Mouse (Mus musculus) heart, adult 2 months (tissue): ENCODE data around the gene Kcns1.

ENCODE experiments used
- CTCF ChIP-seq: fragments of 200-600 bp; IDR thresholded peaks from 2 replicates; pipeline ENCODE4 v1.8.1; 2022; ENCODE audit warnings: antibody characterized with exemption, mild to moderate bottlenecking, moderate library complexity
- EP300 ChIP-seq: fragments of 200-500 bp; IDR thresholded peaks from 2 replicates; pipeline ENCODE4 v1.6.1; 2011; ENCODE audit warnings: low read depth, low read length, control low read depth; ENCODE audit not compliant: insufficient read depth
- POLR2A ChIP-seq: fragments of 200-500 bp; IDR thresholded peaks from 2 replicates; pipeline ENCODE4 v1.6.1; 2011; ENCODE audit warnings: mild to moderate bottlenecking, low read depth, low read length, control low read depth; ENCODE audit not compliant: insufficient read depth

DNA sequence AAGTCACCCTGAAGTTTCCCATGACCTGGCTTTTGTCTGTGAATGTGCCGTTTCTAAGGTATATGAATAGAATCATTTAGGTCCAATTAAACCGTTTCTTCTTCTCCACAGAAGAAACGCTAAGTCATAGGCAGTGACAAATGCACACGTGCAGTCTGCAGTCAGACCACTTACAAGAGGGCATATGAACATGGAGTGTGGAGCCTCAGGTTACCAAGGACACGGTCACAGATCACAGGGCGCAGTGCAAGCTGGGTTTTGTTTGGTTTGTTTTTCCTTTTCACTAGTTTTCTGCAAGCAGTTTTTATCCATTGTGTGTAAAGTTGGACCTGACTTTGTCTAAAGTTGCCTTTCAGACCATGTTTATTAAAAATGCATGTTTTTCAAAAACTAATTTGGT is 26.9 kb downstream of the Kcns1 start:
- TF ChIP-seq CTCF (no peak), POLR2A (no peak), EP300 (no peak)
